Mouse (Mus musculus): ENCODE results near the gene Aggf1.

Aggf1 gene

DNA sequence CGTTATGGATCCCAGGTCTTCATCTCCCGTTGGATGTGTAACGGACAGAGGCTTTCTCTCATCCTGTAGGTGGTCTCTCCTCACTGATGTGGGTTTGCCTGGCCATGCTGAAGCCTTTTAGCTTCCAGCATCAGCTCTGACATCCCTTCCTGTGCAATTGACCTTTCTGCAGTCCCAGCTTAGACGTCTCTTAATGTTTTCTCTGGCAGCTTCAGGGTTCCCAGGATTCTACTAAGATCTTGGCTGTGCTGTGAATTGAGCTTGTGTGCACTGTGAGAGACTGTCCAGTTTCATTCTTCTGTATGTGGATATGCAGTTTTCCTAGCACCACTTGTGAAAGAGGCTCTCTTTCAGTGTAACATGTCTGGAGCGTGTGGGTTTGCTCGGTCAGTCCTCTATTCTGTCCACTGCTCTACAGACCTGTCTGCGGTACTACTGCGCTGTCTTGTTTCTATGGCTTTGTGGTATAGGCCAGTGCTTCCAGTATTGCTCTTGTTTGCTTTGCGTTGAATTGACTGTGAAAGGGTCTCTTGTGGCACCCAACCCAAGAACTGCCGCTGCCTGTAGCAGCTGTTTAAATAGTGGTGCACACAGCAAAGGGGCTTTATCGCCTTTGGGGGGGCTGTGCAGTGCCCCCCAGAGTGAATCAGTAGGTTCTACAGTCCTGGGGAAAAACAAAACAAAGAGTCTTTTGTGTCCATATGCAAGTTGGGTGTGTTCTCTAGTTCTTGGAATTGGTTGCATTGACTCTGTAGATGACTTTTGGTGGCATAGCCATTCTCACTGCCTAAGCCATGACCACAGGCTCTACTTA lies 42.9 kb downstream of the Aggf1 start:
- DNase-seq (ENCODE audit: low read depth, low spot score), result no peak

GRCm38 (mm10) chr13:95330507-95330906 lies 44.6 kb downstream of the Aggf1 start:
- DNase-seq (ENCODE audit: low read depth, low spot score), result peak; percentile 61

- DNase-seq (ENCODE audit: low read depth, low spot score), result no peak
These were observed 46.4 kb downstream of the Aggf1 start for GRCm38 (mm10) chr13:95328767-95329166.

GRCm38 (mm10) chr13:95327345-95327741 lies 47.8 kb downstream of the Aggf1 start:
- DNase-seq (ENCODE audit: low read depth, low spot score), result peak; percentile 88

DNA sequence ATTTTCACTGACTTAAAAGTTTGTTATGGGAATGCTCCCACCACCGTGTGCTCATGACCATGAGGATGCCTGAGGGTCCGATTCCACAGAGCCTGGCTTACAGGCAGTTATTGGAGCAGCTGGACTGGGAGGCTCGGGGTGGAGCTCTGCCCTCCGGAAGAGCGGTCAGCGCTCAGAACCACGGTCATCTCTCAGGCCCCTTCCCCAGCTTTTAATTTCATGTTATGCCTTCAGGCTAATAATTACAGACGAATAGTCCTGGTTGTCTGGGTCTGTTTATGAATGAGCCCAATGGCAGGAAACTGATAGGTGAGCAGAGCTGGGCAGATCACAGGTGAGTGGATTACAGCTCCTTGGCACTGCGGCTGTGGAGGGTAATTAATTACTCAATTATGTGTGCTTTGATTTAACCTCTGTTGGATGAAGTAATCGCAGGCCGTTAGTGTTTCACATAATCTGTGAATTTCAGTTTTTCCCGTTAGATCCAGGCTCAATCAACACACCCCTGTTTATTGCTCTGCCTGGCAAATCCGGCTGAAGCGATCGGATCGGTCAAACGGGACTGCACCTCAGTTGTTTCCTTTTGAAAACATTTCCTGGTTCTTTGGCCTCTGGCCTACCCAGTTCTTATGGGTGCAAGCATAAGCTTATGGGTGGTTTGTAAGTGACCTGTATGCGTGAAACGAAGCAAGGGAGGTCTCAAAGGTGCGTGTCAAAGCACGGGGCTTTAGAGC lies 48.4 kb downstream of the Aggf1 start:
- no peak for DNase-seq (ENCODE audit: low read depth, low spot score)

DNA sequence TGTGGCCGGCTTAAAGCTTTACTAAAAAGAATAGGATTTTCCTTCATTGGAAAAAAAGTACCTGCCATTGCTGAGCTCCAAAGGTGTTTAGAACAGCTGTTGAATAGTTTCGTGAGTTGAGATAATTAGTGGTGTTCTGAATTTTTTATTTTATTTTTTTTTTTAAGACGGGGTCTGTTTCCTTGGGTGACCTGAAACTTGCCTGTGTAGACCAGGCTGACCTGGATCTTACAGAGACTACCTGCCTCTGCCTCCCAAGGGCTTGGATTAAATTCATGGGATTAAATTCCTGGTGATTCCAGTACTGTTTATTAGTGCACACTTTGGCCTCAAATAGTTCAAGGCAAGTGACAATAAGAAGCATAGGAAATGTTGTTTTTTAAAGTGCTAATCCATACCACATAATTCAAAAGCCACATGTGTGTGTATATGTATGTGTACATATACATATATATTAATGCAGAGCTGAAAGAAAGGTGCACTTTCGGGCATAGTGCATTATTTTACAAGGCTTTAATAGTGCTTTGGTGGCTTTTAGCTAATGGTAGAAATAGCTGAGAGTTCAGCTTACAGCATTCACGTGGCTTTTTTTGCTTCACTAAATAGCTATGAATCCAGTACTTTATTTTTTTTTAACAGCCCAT lies 49.1 kb downstream of the Aggf1 start:
- DNase-seq (ENCODE audit: low read depth, low spot score), result no peak

GRCm38 (mm10) chr13:95325080-95325906 lies 49.9 kb downstream of the Aggf1 start:
- peak; percentile 88 for DNase-seq (ENCODE audit: low read depth, low spot score)

DNA sequence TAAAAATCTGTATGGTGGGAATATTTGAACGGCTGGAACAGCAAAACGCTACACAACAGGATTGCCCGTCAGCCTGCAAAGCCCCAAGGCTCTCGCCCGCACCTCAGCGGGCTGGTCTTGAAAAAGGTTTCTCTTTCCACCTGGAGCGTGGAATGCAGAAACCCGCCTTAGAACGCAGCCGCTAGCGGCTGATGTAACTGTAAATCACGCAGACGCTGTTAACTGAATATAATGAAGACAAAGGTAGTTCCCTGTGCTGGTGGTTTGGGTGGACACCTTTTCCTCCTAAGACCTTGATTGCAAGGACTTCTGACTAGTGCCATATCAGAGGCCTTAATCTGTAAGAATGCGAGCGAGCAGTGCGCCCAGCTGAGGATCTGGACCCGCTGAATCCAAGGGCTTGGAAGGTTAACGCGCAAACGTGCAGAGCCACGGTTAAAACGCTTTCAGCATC lies 50.5 kb downstream of the Aggf1 start:
- peak; percentile 64 for DNase-seq (ENCODE audit: low read depth, low spot score)

DNA sequence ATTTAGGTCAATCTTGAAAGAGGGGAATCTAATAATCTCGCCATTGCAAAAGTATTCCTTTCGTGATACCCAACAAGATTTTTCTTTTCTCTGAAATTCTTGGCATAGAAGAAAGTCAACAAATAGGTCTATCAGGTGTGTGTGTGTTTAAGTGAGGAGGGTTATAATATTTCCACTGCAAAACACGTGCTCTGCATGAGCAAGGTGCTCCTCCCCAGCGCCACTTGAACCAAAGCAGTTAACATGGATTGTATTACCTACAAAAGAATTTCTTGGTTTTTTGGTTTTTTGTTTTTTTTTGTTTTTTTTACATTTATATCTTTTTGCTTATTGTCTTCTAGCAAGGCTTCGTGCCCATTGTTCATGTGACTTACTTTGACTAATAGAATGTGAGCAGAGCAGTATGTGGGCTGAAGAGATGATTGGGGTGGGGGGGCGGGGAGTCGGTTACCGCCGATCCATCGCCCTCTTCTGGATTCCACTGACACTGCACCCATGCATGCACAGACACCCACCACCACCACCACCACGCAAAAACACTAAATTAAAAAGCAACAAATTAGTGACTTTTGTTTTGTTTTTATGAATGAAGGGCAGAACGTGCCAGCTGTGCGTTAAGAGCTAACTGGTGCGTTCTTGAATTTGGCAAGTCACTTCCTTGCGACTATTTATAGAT lies 51.1 kb downstream of the Aggf1 start:
- DNase-seq (ENCODE audit: low read depth, low spot score), result peak; percentile 58

DNA sequence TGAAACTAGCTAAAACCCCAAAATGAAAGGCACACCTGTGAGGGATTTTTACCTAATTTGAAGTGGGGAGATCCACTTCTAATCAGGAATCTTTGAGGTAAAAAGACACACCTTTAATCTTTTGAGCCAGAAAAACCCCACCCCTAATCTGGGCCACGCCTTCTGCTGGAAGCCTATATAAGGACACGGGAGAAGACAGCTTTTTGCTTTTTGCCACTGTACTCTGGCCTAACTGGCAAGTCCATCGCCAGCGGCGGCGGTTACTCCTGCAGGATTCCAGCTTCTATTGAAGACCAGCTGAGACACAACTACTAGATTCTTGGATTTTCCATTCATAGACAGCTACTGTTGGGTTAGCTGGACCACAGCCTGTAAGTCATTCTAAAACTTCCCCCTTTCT lies 51.8 kb downstream of the Aggf1 start, which contains the start of gene Zbed3:
TSS of gene Zbed3 (plus strand) at position 213 of the 400 bp plus-strand sequence.
- no peak for DNase-seq (ENCODE audit: low read depth, low spot score)

DNA sequence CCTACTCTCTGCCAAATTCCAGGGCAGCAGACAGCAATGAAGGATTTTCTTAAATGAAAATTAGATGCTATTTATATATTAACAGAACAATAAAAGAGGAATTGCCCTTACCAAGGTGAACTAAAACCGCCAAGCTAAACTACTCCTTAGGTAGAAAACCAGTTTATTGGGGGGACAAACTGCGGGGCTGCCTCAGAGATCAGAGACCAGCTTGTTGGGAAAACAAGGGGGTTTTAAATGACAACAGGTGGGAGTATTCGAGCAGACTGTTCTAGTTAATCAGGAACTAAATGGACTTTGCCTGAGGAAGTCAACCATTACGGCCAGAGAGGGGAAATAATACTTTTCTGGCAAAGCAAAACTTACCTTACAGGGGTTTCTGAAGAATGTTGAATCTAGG lies 54.7 kb downstream of the Aggf1 start:
- no peak for DNase-seq (ENCODE audit: low read depth, low spot score)

- no peak for DNase-seq (ENCODE audit: low read depth, low spot score)
These were observed 56.0 kb downstream of the Aggf1 start for GRCm38 (mm10) chr13:95319153-95319552.

GRCm38 (mm10) chr13:95312016-95312415 lies 63.1 kb downstream of the Aggf1 start:
- no peak for DNase-seq (ENCODE audit: low read depth, low spot score)

DNA sequence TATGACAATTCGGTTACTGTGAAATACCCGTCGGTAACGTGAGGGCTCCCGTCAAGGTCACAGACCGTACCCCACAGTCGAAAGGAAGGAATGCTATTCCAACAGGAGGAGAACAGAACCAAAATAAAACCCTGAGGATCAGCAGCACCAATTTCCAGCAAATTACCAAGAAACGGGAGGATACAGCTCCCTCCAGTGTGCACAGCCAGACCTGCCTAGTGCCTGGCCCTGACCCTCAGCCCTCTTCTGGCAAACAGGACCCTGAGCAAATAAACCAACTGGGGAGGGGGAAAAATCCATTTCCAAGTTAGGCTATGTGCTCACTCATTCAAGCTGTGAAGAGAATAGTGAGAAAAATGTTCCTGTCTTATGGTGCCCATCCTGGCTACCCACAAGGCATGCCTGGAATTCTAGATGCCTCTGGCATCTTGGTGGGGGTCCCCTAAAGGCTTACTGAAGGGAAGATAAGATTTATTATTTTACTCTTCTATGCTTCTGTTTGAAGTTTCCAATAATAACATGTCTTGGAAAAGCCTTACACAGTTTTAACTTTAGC lies 68.0 kb downstream of the Aggf1 start:
- DNase-seq (ENCODE audit: low read depth, low spot score), result no peak

DNA sequence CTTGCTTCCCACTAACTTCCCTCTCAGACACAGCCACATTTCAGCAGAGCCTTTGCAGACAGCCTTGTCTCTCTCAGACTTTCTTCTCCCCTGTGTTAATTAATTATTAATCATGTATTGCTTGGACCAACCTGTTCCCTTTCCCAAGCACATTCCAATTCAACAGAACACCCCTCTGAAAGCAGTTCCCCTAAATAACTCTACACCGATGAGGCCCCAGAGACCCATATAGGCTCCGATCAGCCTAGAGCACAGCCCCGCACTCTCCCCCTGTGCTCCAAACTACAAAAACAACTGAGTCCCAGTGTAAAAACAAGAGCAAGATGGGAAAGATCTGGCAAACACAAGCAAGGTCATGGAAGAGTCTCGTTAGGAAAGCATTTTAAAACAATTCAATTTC lies 68.6 kb downstream of the Aggf1 start:
- DNase-seq (ENCODE audit: low read depth, low spot score), result no peak
